Mouse (Mus musculus) thymus, adult 2 months (tissue): ENCODE results near the gene Ldlrad3. TPM values are rescaled to one million over a fixed set of nuclear protein-coding genes. Genes with fewer than 3 reads are reported as not detected.

Experiments used
- DNase-seq: peaks from one replicate; pipeline ENCODE4 v3.0.0; 2021
- H3K27ac ChIP-seq: fragments of 200-500 bp; 2 replicates; pipeline ENCODE4 v1.5.1; 2012; ENCODE audit warnings: low read length, control low read depth; ENCODE audit not compliant: control insufficient read depth, insufficient read depth
- H3K27me3 ChIP-seq: fragments of 200-500 bp; 2 replicates; pipeline ENCODE4 v1.6.1; 2012; ENCODE audit warnings: mild to moderate bottlenecking, low read length, moderate library complexity, mixed read lengths; ENCODE audit not compliant: control insufficient read depth, insufficient read depth
- H3K36me3 ChIP-seq: fragments of 200-500 bp; 2 replicates; pipeline ENCODE4 v1.6.1; 2012; ENCODE audit warnings: mild to moderate bottlenecking, low read length, moderate library complexity; ENCODE audit not compliant: control insufficient read depth, insufficient read depth
- H3K4me1 ChIP-seq: fragments of 200-500 bp; replicated peaks from 2 replicates; pipeline ENCODE4 v1.6.1; 2012; ENCODE audit warnings: low read length; ENCODE audit not compliant: control insufficient read depth, insufficient read depth
- H3K4me3 ChIP-seq: fragments of 200-500 bp; 2 replicates; pipeline ENCODE4 v1.5.1; 2012; ENCODE audit warnings: mild to moderate bottlenecking, low read length, control low read depth, moderate library complexity; ENCODE audit not compliant: control insufficient read depth, insufficient read depth
- CTCF ChIP-seq: fragments of 200-500 bp; IDR thresholded peaks from 2 replicates; pipeline ENCODE4 v1.5.1; 2012; ENCODE audit warnings: mild to moderate bottlenecking, control low read depth, low read length, moderate library complexity, borderline replicate concordance; ENCODE audit not compliant: control insufficient read depth, poor library complexity, insufficient read depth; ENCODE audit errors: extremely low read depth
- POLR2A ChIP-seq: fragments of 200-500 bp; IDR thresholded peaks from 2 replicates; pipeline ENCODE4 v1.6.1; 2012; ENCODE audit warnings: mild to moderate bottlenecking, low read length, control low read depth, moderate library complexity; ENCODE audit not compliant: control insufficient read depth, poor library complexity, insufficient read depth; ENCODE audit errors: extremely low read depth
- WGBS: fragments of 180-500 bp; shearing (Covaris S2); methylation state at CpG from one replicate; pipeline ENCODE4 v1.1.7; 2018; 5-methylcytosine and 5-hydroxymethylcytosine counted together
- polyA plus RNA-seq: library from polyadenylated mRNA; depleted of rRNA; stranded (reverse); fragments of >200 nt; gene quantifications from 2 replicates; pipeline ENCODE4 v1.2.3, GENCODE M21; 2012

Ldlrad3 gene
- polyA plus RNA-seq, 1 experiment, result 12.9 TPM

DNA sequence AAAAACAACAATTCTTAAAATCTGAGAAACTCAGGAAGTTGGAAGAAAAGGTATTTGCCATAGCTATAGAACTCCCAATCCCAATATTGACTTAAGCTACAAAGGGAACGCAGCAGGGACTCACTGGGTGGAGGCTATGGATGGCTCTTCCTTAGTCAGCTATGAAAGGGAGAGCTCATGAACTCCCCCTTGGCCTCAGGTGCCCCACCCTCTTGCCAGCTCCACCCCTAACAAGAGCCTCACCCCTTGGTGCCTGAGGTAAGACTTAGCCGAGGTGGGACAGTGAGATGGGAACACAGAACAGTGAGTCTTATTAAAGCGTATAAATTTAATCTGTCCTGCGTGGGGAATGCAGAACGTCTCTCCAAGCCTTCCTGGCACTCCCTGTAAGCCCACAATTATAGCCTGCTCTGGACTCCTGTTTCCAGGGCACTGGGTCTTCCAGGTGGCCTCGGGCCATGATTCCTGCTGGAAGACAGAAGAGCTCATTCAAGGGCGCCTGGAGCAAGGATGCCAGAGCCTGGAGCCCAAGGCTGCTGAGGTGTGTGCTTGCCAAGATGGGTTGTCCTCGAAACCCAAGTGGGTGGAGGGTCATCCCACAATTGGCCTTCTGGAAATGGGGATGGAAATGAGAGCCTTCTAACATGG is 55.9 kb downstream of the Ldlrad3 start:
- DNase-seq, result no peak
- no peaks in the 10 kb centered on the region for H3K36me3 ChIP-seq
- no peak overlapping the region for H3K4me3 ChIP-seq
- no peaks in the 10 kb centered on the region for H3K27me3 ChIP-seq
- TF ChIP-seq CTCF (no peak), POLR2A (no peak)
- WGBS, result 98% methylated on average over 8 of the region's 8 CpGs
- H3K4me1 ChIP-seq, result peaks cover 20% of the 10 kb centered on the region
- H3K27ac ChIP-seq, result no peak overlapping the region

DNA sequence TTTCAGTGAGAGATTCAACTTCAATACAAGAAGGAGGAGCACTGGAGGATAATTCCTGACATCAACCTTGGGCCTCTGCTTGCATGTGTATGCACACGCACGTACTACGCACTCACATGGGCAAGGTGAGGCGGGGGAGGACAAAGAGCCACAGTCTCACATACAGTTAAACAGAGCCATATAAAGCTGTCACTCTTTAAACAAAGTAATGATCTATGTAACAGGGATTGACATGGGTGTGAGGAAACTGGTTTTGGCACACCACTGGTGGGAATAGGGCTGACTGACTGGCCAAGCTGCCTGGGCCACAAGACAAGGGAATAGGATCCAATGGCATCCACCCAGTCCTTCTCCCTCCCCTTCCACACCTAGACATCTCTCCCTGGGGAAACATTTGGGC is 57.0 kb downstream of the Ldlrad3 start:
- Histone ChIP-seq H3K4me3 (no peak overlapping the region), H3K4me1 (peaks cover 17% of the 10 kb centered on the region), H3K27ac (no peak overlapping the region), H3K36me3 (no peaks in the 10 kb centered on the region), H3K27me3 (no peaks in the 10 kb centered on the region)
- no peak for TF ChIP-seq CTCF
- TF ChIP-seq POLR2A, result no peak
- WGBS, result 98% methylated on average over 4 of the region's 4 CpGs
- DNase-seq, result no peak

DNA sequence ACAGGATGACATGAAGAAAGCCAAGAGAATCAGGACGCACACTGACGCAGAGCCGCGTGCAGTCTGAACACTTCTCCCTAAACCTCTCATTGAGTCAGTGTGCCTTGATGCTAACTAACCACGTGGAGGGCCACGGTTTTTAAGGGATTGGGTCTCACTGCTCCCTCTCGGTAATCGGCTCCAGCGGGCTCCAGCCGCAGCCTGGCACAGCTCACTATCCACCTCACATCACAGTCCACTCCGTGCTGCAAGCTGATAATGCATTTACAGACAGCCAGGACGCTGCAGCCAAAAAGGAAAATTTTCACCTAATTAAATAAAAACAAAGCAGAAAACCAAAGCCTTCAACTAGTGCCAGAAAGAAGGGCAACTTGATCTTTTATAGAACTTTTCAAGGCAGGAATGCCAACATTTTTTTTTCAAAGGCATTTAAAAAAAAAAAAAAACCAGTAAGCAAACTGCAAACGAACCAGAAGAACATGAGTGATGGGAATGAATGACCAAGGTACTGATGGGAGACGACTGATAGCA is 57.6 kb downstream of the Ldlrad3 start:
- no peak overlapping the region for H3K4me3 ChIP-seq
- DNase-seq, result no peak
- H3K4me1 ChIP-seq, result peaks cover 24% of the 10 kb centered on the region
- WGBS, result 93% methylated on average over 14 of the region's 14 CpGs
- no peak overlapping the region for H3K27ac ChIP-seq
- H3K27me3 ChIP-seq, result no peaks in the 10 kb centered on the region
- no peak for TF ChIP-seq CTCF
- TF ChIP-seq POLR2A, result no peak
- H3K36me3 ChIP-seq, result no peaks in the 10 kb centered on the region

DNA sequence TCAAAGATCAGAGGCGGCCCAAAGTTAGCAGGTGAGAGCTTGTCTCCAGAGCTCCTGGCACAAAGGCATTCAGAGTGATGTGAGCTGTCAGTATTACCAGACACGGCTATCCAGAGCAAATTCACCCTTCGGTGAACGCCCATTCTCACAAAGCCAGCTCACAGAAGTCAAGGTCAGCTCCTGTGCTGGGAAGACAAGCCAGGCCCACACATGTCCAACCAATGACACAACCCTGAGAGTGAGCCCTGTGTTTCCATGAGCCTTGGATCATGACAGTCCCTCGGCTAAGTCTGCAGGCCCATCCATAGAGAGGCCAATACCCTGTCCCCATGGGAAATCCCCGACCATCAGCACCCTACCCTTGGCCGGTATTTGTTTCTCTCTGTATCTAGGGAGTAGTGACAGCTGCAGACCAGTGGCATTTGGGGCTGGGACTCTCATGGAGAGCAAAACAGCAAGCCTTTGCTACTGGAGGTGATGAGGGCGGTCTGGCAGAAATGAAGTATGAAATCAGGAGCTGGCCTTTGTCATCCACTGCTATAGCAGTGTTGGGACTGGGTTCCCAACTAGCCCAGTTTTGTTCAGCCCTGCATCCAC is 58.3 kb downstream of the Ldlrad3 start:
- H3K27ac ChIP-seq, result no peak overlapping the region
- TF ChIP-seq CTCF (no peak), POLR2A (no peak)
- no peak for DNase-seq
- H3K4me3 ChIP-seq, result no peak overlapping the region
- no peaks in the 10 kb centered on the region for H3K27me3 ChIP-seq
- H3K4me1 ChIP-seq, result peaks cover 24% of the 10 kb centered on the region
- WGBS, result 94% methylated on average over 8 of the region's 8 CpGs
- no peaks in the 10 kb centered on the region for H3K36me3 ChIP-seq

DNA sequence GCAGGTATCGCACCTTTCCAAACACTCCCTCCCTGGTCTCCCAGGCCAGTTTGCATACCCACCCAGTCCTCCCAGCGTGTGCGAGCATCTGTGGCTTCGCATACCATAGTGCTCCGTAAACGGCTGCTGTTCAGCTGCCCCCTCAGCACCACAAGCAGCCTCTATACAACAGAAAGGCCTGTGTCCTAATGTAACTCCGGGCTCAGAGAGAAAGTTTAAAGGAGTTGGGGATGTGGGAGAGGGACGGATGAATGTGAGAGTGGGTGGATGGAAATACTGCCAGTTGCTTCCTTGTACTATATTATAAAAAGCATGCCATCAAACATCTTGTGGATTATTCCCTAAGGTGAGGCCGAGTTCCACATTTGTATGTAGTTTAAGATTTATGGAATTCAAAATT is 59.0 kb downstream of the Ldlrad3 start:
- H3K4me1 ChIP-seq, result peaks cover 26% of the 10 kb centered on the region
- WGBS, result 96% methylated on average over 9 of the region's 9 CpGs
- TF ChIP-seq CTCF (no peak), POLR2A (no peak)
- no peaks in the 10 kb centered on the region for H3K36me3 ChIP-seq
- H3K4me3 ChIP-seq, result no peak overlapping the region
- H3K27me3 ChIP-seq, result no peaks in the 10 kb centered on the region
- no peak overlapping the region for H3K27ac ChIP-seq
- DNase-seq, result no peak

DNA sequence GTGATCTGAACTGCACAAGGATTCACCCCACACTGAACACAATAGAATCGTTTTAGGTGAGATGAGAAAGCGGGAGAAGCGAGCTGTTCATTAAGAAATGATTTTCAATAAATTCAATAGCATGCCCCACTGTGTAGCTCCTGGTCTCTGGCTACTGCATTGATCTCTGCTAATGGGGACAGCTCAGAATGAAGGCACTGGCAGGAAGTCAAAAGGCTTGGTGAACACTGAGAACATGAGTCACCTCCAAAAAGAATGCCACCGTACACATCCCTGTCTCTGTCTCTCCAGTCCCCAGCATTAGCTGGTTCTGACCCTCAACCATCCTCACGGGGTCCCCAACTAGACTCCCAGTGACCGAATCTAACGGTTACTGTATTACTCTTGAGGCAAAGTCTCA is 60.1 kb downstream of the Ldlrad3 start:
- Histone ChIP-seq H3K4me3 (no peak overlapping the region), H3K27ac (no peak overlapping the region), H3K27me3 (no peaks in the 10 kb centered on the region), H3K4me1 (peaks cover 37% of the 10 kb centered on the region), H3K36me3 (no peaks in the 10 kb centered on the region)
- DNase-seq, result no peak
- 95% methylated on average over 7 of the region's 7 CpGs for WGBS
- TF ChIP-seq CTCF, result no peak
- no peak for TF ChIP-seq POLR2A
